Mouse (Mus musculus) kidney, embryonic 16.5 days (tissue): ENCODE results near the gene Anapc13. TPM values are rescaled to one million over a fixed set of nuclear protein-coding genes. Genes with fewer than 3 reads are reported as not detected.

ENCODE experiments used
- ATAC-seq: fragments of 200-750 bp; cut with Nextera tagmentation; 2 replicates; pipeline ENCODE4 v1.8.0; 2017; ENCODE audit warnings: moderate TSS enrichment; ENCODE audit not compliant: low FRiP score, low TSS enrichment
- H3K27ac ChIP-seq: fragments of 300-500 bp; sonication (generic); 2 replicates; pipeline ENCODE4 v1.5.1; 2014; ENCODE audit warnings: low read length
- H3K27me3 ChIP-seq: fragments of 300-500 bp; sonication (generic); 2 replicates; pipeline ENCODE4 v1.6.1; 2014; ENCODE audit warnings: low read length, control low read depth, mixed read lengths; ENCODE audit not compliant: insufficient read depth
- H3K36me3 ChIP-seq: fragments of 300-500 bp; sonication (generic); 2 replicates; pipeline ENCODE4 v1.6.1; 2014; ENCODE audit warnings: low read length, control low read depth, mixed read lengths; ENCODE audit not compliant: insufficient read depth
- H3K4me1 ChIP-seq: fragments of 300-500 bp; sonication (generic); 2 replicates; pipeline ENCODE4 v1.6.1; 2014; ENCODE audit warnings: low read length, control low read depth, mixed read lengths; ENCODE audit not compliant: insufficient read depth
- H3K4me2 ChIP-seq: fragments of 300-500 bp; sonication (generic); replicated peaks from 2 replicates; pipeline ENCODE4 v1.6.1; 2014; ENCODE audit warnings: low read depth, low read length
- H3K4me3 ChIP-seq: fragments of 300-500 bp; sonication (generic); 2 replicates; pipeline ENCODE4 v1.5.1; 2014; ENCODE audit warnings: mild to moderate bottlenecking, low read length
- H3K9ac ChIP-seq: fragments of 300-500 bp; sonication (generic); replicated peaks from 2 replicates; pipeline ENCODE4 v1.6.1; 2014; ENCODE audit warnings: low read length
- H3K9me3 ChIP-seq: fragments of 300-500 bp; sonication (generic); 2 replicates; pipeline ENCODE4 v1.6.1; 2016; ENCODE audit warnings: low read length, control low read depth
- WGBS: fragments of 180-500 bp; shearing (Covaris S2); extraction: QIAGEN DNeasy Blood & Tissue Kit; methylation state at CpG from one replicate; pipeline ENCODE4 v1.1.7; 2014; 5-methylcytosine and 5-hydroxymethylcytosine counted together
- polyA plus RNA-seq: library from polyadenylated mRNA; unstranded; fragments of >200 nt; fragmentation: Nextera tagmentation; extraction: Ambion mirVana; gene quantifications from 2 replicates; pipeline ENCODE4 v1.2.1, GENCODE M21; 2015

The Anapc13 gene
- polyA plus RNA-seq, 1 experiment from 2014 or later = 179 TPM

DNA sequence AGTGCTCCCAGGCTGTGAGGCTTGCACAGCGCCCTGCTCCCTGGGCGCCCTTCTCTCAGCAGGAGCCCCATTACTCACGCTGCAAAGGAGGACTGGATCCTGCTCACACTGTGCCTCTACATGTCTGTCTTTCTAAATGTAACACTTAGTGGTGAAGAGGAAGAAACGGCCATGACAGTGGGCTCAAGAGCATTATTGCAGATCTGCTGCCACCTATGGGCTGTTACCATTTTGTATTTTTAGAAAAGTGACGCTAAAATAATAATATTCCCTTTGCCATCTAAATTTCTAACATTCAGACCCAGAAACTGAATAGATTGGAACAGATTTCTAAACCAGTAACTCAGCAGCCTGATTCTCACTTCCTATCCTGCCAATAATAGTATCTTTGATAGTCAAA, 18.6 kb upstream of the Anapc13 start:
- 71% methylated on average over 5 of the region's 5 CpGs for WGBS
- H3K4me3 ChIP-seq = no peak overlapping the region
- no peaks in the 10 kb centered on the region for H3K4me1 ChIP-seq
- no peak overlapping the region for H3K9ac ChIP-seq
- no peaks in the 10 kb centered on the region for H3K9me3 ChIP-seq
- H3K27me3 ChIP-seq = no peaks in the 10 kb centered on the region
- H3K27ac ChIP-seq = no peak overlapping the region
- no peak for ATAC-seq
- H3K36me3 ChIP-seq = peaks cover 24% of the 10 kb centered on the region
- no peak overlapping the region for H3K4me2 ChIP-seq

DNA sequence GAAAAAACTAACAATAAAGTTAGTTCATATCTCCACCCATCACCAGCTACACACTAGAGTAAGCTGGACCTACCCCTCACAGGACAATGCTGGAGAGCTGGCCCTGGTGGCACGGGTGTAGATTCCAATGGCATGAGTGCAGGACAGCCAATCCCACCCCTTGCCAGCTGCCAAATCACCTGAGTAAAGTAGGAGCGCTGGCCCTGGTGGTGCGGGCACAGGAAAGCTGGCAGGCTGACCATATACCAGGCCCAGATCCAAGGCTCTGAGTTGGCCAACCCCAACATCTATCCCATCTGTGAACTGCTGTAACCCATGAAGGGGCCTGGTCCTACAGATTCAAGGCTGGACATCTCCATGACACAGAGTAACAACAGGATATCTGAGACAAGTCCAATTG, 16.9 kb upstream of the Anapc13 start:
- no peak overlapping the region for H3K4me3 ChIP-seq
- WGBS = 93% methylated on average over 3 of the region's 3 CpGs

DNA sequence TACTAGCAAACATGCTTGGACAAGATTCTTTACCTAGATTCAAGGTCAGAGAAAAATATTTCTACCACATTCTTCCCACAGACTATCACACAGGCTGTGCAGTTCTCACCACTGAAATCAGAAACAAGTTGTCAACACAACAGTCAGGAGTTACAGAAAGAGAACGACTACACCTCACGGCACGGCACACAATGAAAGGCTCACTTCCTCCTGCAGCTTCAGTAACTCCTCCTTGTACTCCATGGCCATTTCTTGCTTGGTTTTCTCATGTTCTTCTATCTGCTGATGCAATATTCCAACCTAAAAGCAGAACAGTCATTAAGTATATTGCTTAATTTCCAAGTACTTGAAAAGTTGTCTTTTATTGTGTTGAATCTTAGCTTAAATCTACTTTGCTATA, 11.0 kb upstream of the Anapc13 start:
- peaks cover 39% of the 10 kb centered on the region for H3K36me3 ChIP-seq

More for the DNA sequence above, 16.9 kb upstream of the Anapc13 start:
- Histone ChIP-seq H3K27me3 (no peaks in the 10 kb centered on the region), H3K36me3 (peaks cover 38% of the 10 kb centered on the region), H3K9me3 (no peaks in the 10 kb centered on the region), H3K27ac (no peak overlapping the region), H3K4me1 (no peaks in the 10 kb centered on the region), H3K9ac (no peak overlapping the region), H3K4me2 (no peak overlapping the region)
- no peak for ATAC-seq

GRCm38 (mm10) chr9:102616267-102616666, 9.8 kb upstream of the Anapc13 start:
- no peak for ATAC-seq
- Histone ChIP-seq H3K27me3 (no peaks in the 10 kb centered on the region), H3K36me3 (peaks cover 35% of the 10 kb centered on the region), H3K27ac (no peak overlapping the region), H3K9me3 (no peaks in the 10 kb centered on the region), H3K4me3 (no peak overlapping the region), H3K9ac (no peak overlapping the region), H3K4me2 (no peak overlapping the region), H3K4me1 (0 out of 2 replicates have a peak, but pooled peaks cover 1% of the 10 kb centered on the region)
- 68% methylated on average over 9 of the region's 9 CpGs for WGBS

More for the DNA sequence above, 11.0 kb upstream of the Anapc13 start:
- H3K4me2 ChIP-seq = no peak overlapping the region
- no peaks in the 10 kb centered on the region for H3K4me1 ChIP-seq
- no peaks in the 10 kb centered on the region for H3K9me3 ChIP-seq
- 83% methylated on average over 3 of the region's 3 CpGs for WGBS
- H3K27me3 ChIP-seq = no peaks in the 10 kb centered on the region
- no peak overlapping the region for H3K9ac ChIP-seq
- no peak overlapping the region for H3K27ac ChIP-seq
- ATAC-seq = no peak
- H3K4me3 ChIP-seq = no peak overlapping the region

- ATAC-seq = no peak
- no peak overlapping the region for H3K4me3 ChIP-seq
- 30% methylated on average over 5 of the region's 5 CpGs for WGBS
Measured at GRCm38 (mm10) chr9:102621385-102621784, 4.7 kb upstream of the Anapc13 start.

DNA sequence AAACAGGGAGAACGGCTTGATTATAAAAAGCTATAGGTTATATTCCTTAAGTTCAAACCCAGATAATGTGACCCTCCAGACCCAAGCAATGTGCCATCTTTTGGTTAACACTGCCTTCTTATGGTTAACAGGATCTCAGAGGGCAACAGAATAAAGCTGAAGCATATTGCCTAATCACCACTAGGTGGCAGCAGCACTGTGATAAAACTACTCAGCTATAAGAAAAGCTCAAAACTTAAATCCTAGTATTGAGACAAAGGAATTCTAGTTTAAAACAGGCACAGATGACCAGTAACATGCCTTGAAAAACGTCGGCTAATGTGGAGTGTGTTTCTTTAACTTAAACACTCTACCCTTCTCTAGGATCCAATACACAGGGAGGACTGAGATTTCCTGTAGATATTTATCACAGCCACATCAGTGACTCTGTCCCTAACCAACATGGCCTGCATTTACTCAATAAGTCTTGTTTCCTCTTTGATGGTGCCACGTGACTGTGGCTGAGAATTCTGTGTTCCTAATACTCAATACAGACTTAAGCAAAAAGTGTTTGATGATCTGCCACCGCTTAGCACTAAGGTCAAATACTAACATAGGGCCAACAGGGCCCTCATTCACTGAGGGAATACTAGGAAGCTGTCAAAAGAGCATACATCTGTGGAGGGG, 3.8 kb upstream of the Anapc13 start:
- peaks cover 3% of the 10 kb centered on the region; the same call in 1 of the 2 replicates for H3K36me3 ChIP-seq
- H3K27ac ChIP-seq = no peak overlapping the region; the same call in 1 of the 2 replicates
- no peak for ATAC-seq
- H3K9ac ChIP-seq = no peak overlapping the region
- WGBS = 31% methylated on average over 5 of the region's 5 CpGs
- peaks cover 19% of the 10 kb centered on the region for H3K4me1 ChIP-seq
- no peak overlapping the region for H3K4me3 ChIP-seq
- H3K9me3 ChIP-seq = no peaks in the 10 kb centered on the region
- no peaks in the 10 kb centered on the region for H3K27me3 ChIP-seq
- H3K4me2 ChIP-seq = no peak overlapping the region

More at GRCm38 (mm10) chr9:102621385-102621784, 4.7 kb upstream of the Anapc13 start:
- H3K9ac ChIP-seq = no peak overlapping the region
- peaks cover 6% of the 10 kb centered on the region; the same call in 1 of the 2 replicates for H3K36me3 ChIP-seq
- H3K9me3 ChIP-seq = no peaks in the 10 kb centered on the region
- no peak overlapping the region for H3K27ac ChIP-seq
- H3K27me3 ChIP-seq = no peaks in the 10 kb centered on the region
- peaks cover 14% of the 10 kb centered on the region for H3K4me1 ChIP-seq
- no peak overlapping the region for H3K4me2 ChIP-seq

- Histone ChIP-seq H3K9ac (no peak overlapping the region), H3K9me3 (no peaks in the 10 kb centered on the region), H3K27me3 (no peaks in the 10 kb centered on the region), H3K36me3 (peaks cover 3% of the 10 kb centered on the region; the same call in 1 of the 2 replicates), H3K27ac (no peak overlapping the region; the same call in 1 of the 2 replicates), H3K4me2 (no peak overlapping the region), H3K4me1 (peaks cover 24% of the 10 kb centered on the region), H3K4me3 (no peak overlapping the region)
- 79% methylated on average over 6 of the region's 6 CpGs for WGBS
- ATAC-seq = no peak
Measured at GRCm38 (mm10) chr9:102622876-102623275, 3.2 kb upstream of the Anapc13 start.

DNA sequence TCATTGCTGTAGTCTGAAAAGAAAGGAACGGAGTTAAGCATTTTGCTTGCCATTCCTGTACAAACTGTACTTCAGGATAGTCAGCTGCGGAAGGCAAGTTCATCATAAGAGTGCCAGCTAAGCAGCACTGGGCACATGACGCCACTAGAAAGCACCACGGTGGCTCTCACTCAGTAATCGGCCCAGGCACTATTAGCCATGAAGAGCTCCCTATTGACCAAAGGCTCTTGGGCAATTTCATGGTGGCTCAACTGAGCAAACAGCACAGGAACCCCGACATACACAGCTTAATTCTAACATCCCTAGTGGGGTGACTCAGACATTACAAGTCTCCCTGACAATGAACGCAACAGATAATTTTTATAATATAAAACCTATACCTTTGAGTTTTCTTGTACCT, 2.5 kb upstream of the Anapc13 start:
- Histone ChIP-seq H3K4me1 (peaks cover 24% of the 10 kb centered on the region), H3K9ac (no peak overlapping the region), H3K27ac (no peak overlapping the region), H3K4me3 (no peak overlapping the region), H3K36me3 (no peaks in the 10 kb centered on the region), H3K9me3 (no peaks in the 10 kb centered on the region), H3K4me2 (no peak overlapping the region), H3K27me3 (no peaks in the 10 kb centered on the region)
- no peak for ATAC-seq
- WGBS = 96% methylated on average over 7 of the region's 7 CpGs

GRCm38 (mm10) chr9:102625401-102625982, 604 bp upstream of the Anapc13 start:
- Histone ChIP-seq H3K4me3 (peak overlapping the region; percentile 94), H3K4me1 (peaks cover 24% of the 10 kb centered on the region), H3K27ac (peak overlapping the region; percentile 97), H3K36me3 (no peaks in the 10 kb centered on the region), H3K4me2 (peak overlapping the region; percentile 58), H3K9ac (peak overlapping the region; percentile 99), H3K27me3 (no peaks in the 10 kb centered on the region), H3K9me3 (no peaks in the 10 kb centered on the region)
- under 1% methylated on average over 27 of the region's 27 CpGs for WGBS
- no peak; the same call in 1 of the 2 replicates for ATAC-seq

GRCm38 (mm10) chr9:102626839-102627225, 736 bp downstream of the Anapc13 start:
- Histone ChIP-seq H3K4me3 (peak overlapping the region; percentile 94), H3K9ac (peak overlapping the region; percentile 99), H3K36me3 (no peaks in the 10 kb centered on the region), H3K4me2 (peak overlapping the region; percentile 58), H3K27ac (peak overlapping the region; percentile 97), H3K4me1 (peaks cover 20% of the 10 kb centered on the region), H3K9me3 (no peaks in the 10 kb centered on the region), H3K27me3 (no peaks in the 10 kb centered on the region)
- WGBS = 0% methylated on average over 9 of the region's 9 CpGs
- peak; percentile 3; the same call in 1 of the 2 replicates for ATAC-seq
